Mouse (Mus musculus) right cerebral cortex, adult 2 months (tissue): Measurements from ENCODE around the gene Cpeb3.
"Not testable (repeated sequence)": the region's sequence is repeated elsewhere in the genome, so short reads cannot be mapped to it uniquely, and the experiment has no call there.

ENCODE experiments used
- DNase-seq, 2 experiments: peaks; one replicate each; pipeline ENCODE4 v3.0.0; 2021 to 2022; ENCODE audit warnings: low spot score in 2 of 2

Gene Cpeb3

DNA sequence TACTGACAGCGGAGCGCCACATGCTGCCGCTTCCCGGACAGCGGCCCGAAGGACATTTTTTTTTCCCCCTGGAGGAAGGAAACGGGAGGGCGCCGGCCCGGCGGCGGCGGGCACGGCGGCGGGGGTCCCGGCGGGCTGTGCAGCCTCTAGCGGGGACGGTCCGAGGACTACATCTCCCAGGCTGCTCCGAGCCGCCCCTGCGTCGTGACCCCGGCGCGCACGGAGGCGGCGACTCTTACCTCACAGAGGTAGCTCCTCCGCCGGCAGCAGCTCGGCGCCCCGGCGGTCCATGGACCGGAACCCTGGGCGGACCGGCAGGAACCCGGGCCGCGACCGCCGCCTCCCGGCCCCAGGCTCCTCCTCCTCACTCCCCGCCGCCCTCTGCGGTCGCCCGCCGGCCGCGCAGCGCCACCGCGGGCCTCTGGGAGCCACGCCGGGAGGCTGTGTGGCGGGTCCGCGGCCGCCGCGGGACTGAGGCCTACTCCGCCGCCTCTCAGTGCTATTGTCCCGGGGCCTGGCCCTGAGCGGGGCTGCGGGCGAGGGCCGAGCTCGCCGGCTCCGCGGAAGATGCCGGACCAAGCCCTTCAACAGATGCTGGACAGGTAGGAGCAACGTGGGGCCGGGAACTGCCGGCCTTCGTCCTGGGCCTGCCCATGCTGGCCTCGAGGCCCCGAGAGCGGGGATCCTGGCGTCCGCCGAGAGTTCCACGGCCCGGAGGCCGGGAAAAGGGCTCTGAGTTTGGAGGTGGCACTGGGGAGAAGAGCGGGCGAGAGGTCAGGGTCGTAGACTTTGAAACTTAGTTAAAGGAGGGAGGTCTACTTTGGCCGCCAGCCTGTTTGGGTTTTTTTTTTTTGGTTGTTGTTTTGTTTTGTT, 862 bp downstream of the Cpeb3 start, which contains the start of gene March5:
Gene March5, plus strand, starts transcription at position 241 of the 873 bp plus-strand sequence.
- peak; percentile 85 to 87 for DNase-seq

DNA sequence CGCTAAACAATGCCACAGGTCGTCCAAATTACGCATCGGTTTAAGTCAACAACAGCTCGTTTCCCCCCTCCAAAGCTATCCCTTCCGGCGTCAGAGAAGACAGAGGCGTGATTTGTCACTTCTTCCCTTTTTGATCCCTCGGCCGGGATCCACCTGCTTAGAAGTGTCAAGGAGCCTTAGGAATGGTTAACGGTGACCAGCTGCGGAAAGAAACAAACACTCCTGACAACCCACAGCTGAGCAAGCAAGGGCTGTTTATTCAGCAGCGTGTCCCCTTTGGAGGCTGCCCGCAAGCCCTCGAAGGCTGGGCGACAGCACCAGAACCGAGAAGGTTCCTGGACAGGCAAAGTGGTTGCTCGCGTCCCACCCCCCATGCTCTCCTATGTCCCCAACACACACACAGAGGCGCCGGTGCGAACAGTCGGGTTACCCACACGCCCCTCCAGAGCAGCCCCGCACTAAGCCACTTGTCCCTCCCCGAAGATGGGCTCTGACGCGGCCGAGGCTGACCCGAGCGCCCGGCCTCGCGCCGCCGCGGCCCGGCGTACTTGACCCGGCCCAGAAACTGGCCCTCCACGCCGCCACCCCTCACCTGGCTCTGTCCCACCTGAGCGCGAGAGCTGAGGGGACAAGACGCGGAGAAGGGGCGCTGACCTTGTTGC, 1.6 kb downstream of the Cpeb3 start:
- peak; percentile 53 to 63 for DNase-seq

DNA sequence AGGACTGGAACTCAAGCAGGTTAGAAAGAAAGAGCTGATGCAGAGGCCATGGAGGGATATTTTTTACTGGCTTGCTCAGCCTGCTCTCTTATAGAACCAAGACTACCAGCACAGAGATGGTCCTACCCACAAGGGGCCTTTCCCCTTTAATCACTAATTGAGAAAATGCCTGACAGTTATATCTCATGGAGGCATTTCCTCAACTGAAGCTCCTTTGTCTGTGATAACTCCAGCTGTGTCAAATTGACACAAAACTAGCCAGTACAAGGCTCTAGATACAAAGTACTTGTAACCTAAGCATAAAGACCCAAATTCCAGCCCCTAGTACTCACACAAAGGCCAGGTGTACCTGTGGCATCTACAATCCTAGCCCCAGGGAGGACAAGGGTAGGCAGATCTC, 3.2 kb downstream of the Cpeb3 start:
- DNase-seq: not testable (repeated sequence)

DNA sequence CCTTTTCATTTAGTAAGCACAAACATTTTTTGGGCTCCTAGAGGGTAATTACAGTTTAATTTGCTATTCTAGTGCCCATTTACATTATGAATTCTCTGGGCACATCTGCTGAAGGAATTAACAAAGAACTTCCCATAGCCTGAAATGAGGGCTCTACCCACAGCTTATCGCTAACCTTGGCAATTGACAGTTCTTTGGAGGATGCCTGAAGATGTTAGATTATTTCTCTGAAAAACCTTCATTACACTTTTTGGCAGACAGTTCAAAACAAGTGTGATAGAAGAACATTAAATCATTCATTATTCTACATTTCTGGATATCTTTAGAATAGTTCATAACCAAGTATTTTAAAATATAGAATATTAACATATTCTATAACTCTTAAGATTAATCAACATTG, 5.0 kb downstream of the Cpeb3 start:
- no peak for DNase-seq

DNA sequence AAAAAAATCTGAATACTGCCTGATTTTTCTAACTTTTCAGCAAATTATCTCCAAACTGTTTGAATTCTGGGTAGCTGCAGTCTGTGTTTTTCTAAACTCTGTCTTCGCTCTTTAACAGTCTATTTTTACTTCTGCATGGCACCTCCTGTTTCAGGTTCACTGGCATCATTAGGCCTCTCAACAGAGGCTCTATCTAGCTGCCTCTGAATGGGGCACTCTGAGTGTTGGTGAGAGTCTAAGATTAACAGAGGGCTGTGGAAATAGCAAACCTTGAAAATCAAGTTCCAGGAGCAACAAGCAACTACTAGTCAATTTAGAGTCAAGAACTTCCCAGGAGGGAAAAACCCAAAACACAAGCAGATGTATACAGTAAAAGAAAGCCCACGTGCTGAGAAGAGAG, 8.5 kb downstream of the Cpeb3 start:
- no peak for DNase-seq

DNA sequence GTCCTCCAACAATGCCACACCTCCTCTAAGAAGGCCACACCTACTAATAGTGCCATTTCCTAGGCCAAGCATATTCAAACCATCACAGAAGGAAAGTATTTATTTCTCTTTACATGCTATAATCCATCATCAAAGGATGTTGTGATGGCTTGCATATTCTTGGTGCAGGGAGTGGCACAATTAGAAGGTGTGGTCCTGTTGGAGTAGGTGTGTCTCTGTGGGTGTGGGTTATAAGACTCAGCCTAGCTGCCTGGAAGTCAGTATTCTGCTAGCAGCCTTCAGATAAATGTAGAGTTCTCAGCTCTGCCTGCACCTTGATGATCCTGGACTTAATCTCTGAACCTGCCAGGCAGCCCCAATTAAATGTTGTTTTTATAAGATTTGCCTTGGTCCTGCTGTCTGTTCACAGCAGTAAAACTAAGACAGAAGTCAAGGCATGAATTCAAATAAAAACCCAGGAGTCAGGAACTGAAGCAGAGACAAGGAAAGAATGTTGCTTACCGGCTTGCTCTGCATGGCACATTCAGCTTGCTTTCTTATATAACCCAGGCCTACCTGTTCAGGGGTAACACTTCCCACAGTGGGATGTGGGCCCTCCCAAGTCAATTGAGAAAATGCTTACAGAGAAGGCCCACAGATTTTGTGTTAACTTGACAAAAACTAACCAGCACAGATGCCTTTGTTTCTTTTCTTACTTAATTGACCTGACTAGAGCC, 10.1 kb downstream of the Cpeb3 start:
- DNase-seq: no peak

DNA sequence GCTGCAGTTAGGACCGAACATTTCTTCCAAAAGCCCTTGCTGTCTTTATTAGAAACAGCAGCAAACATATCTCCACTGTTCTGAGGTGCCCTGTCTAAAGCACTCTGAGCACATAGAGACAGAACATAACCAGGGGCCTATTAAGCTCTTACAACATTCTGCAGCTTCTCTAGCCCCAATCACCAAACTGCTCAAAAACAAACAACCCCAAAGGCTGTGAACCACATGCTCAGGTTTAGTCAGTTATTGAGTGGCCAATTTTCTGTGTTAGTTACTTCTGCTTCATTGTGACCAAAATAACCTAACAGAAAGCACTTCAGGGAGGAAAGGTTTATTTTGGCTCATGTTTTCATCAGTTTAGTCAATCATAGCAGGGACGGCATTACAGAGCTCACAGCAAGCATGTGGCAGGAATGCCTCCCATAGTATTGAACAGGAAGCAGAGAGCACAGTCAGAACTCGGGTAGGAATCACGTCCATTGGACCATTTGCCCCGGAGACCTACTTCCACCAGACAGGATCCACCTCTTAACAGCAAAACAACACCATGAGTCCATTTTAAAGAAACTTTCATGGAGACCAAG, 15.8 kb downstream of the Cpeb3 start:
- no peak for DNase-seq

DNA sequence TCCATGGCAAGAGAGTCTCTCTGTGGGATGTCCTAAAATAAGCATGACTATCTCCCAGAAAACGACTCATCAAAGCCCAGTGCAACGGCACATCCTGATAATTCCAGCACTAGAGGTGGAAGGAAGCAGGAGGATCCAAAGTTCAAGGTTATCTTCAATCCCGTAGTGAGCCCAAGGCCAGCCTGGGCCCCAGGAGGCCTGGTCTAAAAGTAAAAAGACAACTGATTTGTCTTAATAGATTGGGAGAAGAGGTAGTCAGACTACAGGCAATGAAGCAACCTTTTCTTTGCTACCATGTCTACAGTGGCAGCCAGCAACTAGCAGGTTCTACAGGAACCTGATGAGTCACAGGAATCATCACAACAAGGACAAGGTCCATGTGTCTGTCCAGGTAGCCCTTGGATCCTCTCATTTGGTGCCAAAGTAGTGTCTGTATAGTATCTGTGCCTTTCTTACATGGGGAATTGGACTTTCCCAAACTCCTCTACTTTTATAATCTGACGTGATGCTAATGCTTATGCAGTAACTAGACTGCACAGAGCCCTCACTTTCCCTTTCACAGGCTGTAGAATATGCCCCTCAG, 19.9 kb downstream of the Cpeb3 start:
- DNase-seq: no peak

DNA sequence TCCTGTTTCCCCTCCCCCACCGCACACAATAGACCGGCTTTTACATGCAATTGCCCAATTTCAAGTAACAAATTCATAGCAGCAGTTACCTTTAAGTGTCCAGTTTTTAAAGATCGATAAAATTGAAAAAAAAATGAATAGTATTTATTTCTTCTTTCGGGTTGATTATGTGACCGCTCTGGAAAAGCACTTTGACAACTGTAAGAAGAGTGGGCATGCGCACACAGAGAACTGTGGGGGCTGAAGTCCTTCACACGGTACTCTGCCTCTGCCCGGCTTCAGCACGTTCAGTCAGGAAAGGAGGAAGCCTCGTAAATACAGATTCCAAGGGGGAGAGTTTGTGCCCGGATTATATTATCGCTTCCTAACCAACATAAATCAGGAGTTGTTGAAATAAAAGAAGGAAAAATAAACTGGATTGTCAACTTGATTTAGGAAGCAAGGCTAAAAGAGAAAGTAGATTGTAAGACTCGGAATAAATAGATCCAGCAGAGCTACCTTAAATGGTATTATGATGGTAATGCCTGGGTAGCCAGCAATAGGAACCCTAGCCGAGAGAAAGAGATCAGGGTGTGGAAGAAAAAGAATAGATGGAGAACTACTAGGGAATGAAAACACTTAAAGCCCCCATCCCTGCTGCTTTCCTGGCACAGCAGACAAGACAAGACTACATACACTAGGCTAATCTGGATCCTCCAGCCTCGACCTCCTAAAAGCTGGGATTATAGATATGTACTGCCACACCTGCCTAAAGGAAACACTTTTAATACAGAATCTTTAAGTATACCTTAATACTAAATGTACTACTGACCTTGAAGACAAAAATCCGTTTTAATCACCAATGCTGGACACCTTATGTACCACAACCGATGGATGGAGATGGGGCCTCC, 30.3 kb downstream of the Cpeb3 start:
- peak; percentile 72 to 74 for DNase-seq

DNA sequence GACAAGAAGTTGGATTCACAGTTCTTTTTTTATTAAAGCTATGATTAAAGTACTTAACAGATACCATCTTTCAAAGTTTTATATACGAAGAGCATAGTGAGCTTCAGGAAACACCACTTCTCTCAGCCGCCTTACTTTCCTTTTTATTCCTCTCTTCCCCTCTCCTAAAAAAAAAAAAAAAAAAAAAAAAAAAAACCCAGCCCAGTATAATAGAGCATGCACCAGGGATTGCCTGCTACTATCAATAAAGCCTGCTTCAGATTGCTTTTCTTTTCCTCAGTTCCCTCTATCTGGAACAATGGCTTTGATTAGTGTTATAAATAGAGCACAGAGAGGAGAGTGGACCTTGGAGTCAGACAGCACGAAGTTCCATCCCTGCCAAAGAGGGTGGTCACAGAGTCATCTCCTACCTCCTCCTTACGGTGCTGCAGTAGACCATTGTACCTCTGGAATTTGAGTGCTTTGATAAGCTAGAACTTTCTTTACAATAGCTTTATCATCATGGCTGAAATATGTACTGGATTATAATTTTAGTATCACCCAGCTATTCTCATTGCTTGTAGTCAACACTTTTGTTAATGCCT, 31.4 kb downstream of the Cpeb3 start:
- no peak for DNase-seq

DNA sequence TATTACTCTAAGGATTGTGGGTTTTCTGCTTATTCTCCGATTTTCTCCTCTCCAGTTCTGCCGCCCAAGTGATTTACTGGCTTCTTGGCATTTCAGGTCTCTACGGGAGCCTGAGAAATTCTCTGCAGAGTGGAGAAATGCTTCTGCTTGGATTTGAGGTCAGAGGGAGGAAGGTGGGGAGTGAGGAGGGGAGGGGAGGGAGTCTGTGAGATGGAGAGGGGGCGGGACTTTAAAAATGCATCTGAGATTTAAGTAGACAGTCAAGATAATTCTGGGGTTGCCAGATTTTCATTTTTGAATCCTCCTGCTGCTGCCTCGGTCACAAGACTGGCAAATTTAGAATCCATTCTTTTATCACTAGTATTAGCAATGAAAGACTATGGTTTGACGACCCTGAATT, 32.5 kb downstream of the Cpeb3 start:
- DNase-seq: peak; percentile 33 to 35

DNA sequence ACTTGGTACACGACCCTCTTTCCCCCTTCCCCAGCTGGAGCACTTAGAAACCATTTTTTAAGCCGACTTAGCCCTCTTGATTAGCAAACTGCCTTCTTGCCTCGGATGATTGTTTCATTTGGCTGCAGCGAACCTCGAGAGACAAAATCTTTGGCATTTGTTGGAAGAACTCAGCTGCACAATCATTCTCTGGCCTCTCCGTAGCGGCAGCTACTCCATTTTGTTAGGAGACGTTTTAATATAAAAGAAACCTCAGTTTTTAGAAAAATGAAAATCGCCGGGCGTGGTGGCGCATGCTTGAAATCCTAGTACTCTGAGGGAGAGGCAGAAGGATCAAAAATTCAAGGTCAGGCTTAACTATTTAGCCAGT, 33.0 kb downstream of the Cpeb3 start:
- no peak for DNase-seq

DNA sequence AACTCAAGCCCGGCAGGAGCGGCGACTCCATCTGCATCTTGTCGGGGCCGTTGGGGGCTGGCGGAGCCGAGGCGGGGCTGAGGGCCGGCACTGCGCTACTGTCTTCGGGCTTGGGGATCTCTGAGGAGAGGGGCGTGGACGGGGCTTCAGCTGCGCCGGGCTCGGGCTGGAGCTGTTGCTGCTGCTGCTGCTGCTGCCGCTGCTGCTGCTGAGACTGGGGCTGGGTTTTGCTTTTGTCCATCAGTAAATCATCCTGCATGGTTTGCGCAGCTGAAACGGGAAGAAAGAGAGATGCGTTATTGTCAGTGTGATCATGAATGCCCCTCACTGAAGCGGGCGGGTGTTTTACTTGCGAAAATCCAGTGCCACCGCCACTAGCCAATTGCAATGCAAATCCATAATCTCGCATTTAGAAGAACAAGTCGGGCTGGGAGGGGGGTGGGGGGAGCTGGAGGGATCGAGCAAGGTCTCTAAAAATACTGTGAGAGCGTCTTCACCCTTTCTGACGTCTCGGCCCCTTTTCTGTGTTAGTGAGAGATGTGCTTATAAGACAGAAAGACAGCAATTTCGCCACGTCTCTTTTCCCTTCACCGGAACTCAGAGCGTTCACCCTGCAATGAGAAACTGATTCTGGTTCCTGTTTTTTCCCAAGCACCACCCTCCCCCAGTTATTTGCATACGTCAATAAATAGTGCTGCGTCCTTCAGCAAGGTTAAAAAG, 33.5 kb downstream of the Cpeb3 start:
- DNase-seq: peak; percentile 67 to 80

DNA sequence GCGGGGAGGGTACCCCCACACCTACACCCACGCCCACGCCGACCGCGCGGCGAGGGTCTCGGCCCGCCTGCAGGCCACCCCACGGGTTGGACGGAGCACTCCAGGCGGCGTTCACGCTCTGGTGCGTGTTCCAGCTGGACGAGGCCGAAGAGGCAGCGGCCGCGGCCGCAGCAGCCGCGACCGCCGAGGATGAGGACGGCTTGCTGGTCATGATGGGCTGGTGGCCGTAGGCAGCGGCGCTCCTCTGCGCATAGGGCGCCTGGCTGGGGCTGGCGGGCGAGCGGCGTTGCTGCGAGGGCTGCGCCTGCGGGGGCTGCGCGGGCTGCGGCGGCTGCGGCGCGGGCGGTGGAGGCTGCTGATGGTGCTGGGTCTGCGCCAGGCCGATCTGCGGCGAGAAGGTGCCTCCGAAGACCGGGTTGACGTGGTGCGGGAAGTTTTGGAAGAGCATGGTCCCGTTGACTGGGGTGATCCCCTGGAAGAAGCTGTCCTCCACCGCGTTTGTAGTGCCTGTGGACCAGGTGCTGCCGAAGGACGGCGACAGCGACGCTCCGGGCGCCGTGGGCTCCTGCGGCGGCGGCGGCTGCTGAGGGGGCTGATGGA, 34.2 kb downstream of the Cpeb3 start:
- DNase-seq: peak; percentile 53 to 56

DNA sequence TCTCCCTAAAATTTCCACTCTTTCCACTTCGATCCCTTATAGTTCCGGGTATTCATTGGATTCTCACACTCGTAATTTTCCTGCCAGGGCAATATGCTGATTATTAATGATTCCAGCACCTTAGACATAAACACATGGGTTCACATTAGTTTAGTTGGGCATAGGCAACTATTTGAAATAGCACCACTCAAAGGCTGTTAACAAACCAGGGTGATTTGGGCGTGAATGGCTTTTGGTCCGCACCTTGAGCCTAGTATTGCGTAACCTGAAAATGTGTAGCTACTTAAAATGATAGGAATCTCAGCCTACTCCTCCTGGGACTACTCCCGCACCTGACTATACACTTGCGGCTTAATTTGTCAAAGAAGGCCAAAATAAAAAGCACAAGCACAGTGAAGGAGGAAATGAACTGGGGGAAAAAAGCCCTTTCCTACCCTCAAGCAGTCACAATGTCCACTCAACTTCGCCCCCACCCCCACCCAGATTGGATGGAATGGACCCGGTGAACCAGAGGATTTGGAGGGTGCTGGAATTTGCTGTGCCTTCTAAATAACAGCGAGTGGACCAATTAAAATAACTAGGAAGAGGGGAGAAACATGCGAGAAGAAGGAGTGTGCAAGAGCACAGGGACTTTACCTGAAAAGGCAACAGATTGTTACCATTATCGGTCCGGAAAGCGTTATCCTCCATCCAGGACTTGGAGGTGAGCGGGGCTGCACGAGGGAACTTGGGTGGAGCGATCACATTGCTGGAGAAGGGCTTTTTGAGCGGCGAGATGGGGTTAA, 34.9 kb downstream of the Cpeb3 start:
- peak in 1 of 2 experiments; percentile 25 for DNase-seq

DNA sequence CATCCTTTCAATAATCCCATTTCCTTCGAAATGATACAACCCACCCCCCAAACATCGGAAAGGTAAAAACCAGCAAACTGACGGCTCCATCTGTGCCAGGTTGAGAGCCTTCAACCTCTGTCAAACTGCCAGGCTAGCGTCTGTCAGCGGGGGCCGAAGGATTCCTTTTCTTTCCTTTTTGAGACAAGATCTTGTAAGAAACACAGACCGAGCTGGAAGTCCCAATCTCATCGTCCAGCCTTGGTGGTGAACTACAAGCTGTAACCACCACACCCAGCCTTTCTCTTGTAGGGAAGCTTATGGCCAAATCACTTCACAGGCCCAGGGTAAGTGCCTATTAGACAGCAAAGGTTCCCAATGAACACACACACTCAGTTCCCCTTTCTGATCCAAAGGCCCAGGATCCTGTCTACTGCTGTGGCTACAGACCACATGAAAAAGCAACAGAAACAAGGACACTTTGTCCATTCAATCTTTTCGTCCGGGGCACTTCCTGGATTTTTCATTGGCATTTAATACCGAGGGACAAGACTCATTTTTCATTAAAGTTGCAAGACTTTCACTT, 35.8 kb downstream of the Cpeb3 start:
- DNase-seq: peak; percentile 31 to 32

DNA sequence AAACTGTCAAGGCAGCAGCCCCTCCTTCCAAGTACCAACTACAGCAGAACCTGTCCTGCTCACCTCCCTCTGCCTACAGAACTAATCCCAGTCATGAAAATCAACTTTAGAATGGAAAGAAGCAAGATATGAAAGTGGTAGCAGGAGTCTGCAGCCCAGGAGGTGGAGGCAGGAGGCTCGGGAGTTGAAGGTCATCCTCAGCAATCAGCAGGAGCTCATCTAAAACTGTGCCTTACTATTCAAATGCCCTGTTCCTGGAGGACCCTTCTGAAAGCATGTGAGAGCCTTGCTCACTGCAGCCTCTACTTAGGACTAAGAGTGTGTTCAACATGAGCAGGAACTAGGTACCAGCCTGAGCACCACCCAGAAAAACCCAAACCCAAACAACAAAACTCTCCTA, 36.3 kb downstream of the Cpeb3 start:
- peak in 1 of 2 experiments; percentile 24 for DNase-seq

DNA sequence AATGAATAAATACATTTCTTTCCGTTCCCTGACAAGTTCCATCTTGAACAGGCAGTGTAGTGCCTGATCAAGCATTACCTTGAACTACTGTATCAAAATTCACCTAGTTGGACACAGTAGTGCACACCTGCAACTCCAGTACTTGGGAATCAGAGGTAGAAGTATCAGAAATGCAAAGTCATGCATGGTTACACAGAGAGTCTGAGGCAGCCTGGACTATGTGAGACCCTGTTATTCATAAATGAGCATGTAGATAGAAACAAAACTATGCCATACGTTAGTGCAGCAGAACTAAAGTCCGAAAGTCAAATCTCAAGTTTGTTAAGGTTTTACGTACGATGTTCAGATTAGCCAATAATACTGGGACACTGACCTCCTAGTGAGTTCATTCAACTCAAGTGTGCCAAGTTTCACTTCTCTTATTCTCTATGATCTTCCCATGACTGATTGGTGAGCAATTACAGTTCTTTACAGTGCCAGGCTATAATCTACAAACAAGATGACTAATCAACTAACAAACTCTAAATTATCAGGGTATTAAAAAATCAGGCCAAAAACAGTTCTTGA, 51.5 kb downstream of the Cpeb3 start:
- no peak for DNase-seq
